Mouse (Mus musculus) layer of hippocampus, adult 9-11 months (tissue): ENCODE data around the gene Prlr.

Experiments used
- DNase-seq: peaks from one replicate; pipeline ENCODE4 v3.0.0; 2022

Gene Prlr

DNA sequence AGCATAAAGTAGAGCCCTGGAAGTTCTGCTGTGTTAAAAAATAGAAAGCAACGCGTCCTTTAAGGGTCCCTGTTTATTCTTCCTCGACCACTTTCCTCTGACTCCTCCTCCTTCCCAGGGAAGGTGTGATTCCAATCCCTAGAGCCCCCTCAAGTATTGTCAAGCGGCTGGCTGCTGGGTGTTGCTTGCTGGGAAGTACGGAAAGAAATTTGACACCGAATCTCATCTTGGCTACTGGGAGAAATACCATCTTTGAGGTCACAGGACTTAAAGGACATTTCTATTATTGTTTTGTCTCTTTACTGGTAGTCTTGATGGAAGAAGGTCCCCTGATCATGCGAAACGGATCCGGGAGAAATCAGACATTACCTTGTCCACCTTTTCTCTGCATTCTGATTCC lies at the start of gene Prlr:
Gene Prlr (plus strand): TSS at position 156 of the 400 bp plus-strand sequence.
- no peak for DNase-seq

DNA sequence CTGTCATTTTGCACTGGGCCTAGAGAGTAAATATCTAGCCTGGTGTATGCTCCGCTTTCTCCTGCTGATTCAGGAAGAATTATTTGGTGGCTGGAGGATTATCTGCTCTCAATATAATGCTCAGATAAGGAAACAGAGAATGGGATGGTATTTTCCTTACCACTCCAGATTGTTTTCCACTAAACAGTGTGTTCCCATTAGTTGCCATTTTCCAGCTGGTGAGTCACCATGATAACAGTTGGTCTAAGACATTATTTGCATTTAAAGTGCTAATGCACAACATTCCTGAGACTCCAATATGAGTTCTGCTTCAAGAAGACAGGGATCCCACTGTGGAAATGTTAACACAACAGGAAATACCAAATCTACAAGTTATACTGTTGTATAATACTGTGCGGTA lies 43.3 kb upstream of the Prlr start:
- DNase-seq, result peak; percentile 15

DNA sequence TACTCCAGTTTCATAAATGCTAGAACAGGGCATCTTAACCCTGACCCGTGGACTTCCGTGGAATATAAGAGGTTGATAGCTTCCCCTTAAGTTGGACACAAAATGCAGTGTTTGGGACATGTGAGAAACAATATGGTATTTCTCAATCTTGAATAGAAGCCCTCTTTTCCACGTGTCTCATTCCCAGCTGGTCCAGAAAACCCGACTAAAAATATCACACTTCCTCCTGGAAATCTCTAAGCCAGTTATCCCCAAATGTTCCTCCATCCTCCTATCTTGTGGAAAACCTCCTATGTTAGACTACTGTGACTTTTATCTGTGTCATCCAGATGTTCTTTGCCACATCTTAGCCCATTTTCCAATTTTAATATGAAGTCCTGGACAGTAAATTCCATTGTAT lies 42.1 kb upstream of the Prlr start:
- no peak for DNase-seq

DNA sequence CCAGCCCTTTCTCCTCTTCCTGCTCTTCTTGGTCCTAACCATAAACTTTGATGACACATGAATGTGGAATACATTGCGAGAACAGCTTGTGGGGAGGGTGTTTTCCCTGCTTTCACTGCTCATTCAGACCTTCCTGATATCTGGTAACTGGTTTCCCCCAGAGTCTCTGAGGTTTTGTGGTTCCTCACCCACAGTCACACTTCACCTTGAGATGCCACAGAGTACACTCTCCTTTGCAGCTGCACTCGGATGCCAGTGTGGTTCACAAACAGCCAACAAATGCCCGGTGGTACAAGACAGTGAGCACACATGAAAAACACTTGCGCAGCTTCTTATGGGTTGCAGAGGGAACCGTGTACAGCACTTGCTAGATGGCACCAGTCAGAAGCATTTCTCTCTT lies 32.5 kb upstream of the Prlr start:
- DNase-seq, result no peak

DNA sequence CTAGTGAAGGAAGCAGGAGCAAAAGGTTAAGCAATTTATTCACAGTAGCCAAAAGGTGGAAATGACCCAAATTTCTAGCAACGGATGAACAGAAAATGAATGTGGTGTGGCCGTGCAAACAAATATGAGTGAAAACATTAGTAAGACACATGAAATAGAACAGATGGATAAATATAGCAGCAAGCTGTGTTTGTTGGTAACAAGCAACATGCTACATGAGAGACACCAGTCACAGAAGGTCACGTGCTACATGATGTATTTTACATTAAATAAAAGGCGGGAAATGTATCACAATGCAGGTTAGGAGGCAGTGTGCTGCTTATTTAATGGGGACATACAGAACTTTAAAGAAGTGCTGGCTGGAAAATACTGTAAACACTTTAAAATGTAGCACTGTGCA lies 28.8 kb upstream of the Prlr start:
- no peak for DNase-seq

DNA sequence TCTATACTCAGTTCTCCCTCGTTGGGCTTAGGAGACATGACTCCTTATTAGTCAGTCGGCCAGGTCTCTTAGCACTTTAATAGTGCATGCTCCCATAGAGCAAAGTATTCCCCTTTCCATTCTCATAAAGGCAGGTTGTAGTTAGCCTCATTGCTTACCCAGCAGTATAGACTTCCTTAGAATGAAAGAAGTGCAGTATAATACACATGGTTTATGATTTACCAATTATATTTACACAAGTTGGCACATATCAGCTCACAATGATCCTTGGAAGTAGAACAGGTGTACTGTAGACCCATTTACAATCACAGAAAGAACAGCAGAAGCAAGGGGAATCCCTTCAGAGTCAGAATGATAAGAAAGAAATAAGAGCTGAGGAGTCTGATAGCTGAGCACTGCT lies 16.4 kb upstream of the Prlr start:
- no peak for DNase-seq

DNA sequence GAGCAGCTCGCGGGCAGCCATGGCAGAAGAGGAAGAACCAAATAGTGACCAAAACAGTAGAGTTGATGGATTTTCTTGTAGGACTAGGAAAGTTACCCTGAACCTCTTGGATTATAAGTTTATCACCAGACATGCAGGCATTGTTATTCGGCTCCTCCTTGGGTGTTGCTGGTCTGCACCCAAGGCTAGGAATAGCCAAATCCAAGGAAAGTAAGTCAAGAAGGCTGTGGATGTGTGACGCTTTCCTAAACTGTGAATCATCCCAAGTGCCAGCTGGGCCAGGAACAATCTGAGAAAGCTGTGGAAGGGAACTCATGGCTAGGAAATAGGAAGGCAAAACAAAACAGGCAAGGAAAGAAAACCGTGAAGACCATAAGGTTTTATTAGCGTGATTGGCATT lies 2.0 kb upstream of the Prlr start:
- DNase-seq, result no peak

DNA sequence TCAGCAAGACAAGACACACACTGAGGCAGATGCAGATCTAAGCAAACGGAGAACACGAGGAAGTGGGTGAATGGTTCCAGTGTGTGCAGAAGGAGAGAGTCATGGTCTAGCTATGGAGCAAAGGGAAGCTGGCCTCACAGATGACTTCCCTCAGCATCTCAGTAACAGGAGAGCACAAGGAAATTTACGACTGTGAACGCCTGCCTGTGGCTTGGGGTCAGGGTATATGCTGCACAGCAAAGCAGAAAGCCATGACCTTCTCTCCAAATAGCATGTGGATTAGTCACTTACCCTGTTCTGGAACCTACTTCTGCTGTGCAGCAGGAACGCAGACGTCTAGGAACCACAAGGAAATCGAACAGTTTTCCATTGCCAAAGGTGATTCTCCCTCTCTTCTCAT lies 1.4 kb upstream of the Prlr start:
- DNase-seq, result no peak

DNA sequence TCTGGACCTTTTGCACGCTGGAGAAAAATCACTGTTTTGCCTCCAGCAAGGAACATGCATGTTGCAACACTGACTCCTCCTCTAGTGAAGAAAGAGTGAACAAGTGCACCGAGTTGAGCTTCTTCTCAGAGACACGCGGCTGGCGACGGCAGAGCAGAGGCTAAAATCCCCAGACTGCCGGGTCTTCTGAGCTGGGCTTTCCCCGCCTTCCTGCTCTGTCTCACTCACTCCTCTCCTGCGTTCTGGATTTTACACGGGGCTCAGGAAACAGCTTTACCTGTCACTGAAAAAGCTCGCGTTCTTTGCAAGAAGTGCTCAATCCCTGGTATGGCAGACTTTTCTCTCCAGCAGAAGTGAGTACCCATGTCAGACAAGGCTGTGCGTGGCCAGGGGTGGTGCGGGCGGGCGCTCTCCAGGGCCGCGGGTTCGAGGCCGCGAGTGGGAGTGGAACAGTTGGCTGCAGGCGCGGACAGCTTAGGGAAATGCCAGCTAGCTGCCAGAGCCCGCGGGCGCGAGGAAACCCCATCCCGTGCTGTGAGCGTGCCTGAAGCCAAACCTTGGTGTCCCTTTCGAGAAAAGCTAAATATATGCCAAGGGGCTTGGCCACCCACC lies 587 bp downstream of the Prlr start:
- no peak for DNase-seq

DNA sequence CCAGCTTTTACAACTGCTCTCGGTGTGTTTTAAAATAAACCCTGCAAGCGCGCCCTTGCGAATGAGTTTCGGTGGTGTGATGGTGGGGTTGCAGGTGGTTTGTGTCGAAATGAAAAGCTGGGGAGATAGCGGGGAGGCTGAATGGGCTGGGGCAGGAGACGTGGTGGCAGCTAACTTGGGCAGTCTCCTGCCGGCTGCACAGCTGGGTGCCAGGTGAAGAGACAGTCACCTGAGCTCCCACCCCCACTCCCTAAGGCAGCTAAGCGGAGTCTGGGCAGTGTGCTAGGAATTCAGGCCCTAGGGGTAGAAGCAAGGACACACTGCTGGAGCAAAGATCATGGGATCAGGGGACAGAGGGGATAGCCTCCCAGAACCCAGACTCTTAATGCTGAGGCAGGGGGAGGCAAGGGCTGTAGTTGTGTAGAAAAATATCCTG lies 1.1 kb downstream of the Prlr start:
- no peak for DNase-seq

DNA sequence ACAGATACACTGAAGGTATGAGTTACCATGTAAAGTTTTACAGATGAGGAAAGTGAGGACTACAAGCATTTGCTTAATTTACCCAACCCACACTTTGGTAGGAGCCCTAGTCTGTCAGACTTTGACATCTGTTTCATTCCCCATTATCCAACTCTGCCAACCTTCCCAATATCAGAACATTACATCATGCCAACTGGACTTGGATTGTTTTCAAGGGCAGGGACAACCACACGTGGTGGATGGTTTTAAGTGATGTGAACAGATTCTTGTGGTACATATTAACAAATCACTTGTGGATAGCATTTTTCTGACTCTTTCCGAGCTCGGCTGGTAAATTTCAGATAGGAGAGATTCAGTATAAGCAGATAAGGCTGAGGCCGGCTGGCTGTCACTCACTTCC lies 3.7 kb downstream of the Prlr start:
- DNase-seq, result peak; percentile 45

DNA sequence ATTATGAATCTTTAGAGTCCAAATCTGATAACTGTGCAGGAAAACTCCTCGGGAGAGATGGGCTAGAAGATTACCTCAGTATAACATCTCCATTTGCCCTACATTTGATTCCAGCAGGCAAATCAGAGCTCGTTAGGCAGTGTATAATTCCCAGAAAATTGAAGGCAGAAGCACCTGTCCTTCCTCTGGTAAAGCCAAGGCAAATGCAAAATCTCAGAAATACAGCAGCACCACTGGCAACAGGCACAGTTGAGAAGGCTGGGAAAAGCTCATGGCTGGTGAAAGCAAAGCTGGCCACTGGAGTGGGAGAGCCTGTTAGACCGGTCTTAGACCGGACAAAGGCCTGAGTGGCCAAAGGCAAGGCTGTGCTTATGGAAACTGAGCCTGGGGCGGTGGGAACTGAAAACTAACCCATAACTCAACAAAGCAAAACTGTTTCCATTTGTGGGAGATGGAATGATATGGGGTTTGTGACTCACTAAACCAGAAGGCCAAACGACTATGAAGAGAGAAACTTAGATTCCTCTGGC lies 15.1 kb downstream of the Prlr start:
- DNase-seq, result no peak

DNA sequence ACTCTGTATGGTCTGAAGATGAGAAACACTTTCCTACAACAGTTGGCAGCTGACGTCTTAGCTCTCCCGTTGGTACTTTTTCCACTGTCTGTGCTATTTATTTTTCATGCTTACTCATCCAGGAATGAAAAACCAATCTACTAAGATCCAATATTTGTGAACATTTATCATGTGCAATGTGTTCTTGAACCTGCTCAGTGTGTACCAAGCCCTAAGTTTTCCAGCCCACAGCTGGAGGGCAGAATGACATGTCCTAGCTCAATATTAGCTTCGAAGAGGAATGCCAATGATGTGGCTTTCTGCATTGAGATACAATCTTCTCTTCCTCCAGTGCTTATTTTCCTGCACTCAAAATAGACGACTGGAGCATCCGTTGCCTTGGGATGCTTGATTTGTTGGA lies 24.0 kb downstream of the Prlr start:
- DNase-seq, result no peak

DNA sequence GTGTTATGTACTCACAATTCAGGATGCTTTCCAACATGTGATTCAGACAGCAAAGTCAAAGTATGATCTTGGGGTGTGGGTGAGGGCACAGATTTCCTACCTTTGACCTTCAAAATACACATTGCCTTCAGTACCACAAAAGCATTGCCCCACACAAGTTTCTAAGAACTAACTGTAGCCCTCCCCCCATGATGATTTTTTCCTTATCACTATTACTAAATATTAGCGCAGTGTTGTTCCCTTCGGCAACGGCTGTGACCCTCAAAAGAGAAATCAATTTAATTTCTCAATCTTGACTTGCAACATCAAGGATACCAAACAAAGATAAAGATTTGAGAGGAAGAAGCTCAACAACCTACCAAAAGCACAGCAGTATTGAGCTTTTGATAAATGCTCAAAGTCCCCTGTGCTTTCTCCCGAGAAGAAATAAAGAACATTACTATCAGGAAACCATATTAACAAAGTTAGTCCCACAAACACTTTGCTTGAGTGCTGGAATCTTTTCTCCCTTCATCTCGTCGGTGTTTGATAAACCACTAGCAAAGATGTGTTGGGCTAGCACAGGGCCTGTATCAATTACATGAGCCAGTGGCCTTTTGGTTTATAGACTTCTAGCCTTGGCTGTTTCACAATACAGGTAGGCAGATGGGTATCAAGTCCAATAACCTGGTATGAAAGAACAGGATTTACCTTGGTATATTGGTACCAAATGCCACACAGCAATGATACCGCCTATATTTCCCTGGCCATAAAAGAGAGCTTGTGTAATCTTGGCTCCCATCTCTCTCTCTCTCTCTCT lies 25.7 kb downstream of the Prlr start:
- no peak for DNase-seq

DNA sequence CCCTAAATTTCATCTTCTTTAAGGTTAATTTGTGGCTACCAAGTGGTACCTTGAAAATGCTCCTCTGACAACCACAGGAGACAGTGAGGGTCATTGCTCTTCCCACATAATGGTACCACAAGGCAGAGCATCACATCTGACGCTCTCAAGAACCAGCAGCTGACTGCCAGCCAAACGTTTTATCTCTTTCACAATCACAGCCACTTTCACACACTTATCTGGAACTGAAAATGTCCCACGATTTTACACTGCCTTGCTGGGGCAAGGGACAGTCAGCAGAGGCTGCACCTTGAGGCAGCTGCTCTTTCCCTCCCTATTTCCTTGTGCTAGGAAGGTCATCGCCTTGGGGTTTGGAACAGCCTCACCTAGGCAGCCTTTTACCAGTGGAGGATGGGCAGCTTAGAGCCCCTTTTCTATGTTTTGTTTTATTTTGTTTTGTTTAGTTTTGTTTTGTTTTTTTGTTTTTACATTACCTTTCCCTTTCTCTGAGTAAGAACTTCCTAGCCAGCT lies 33.3 kb downstream of the Prlr start:
- no peak for DNase-seq

DNA sequence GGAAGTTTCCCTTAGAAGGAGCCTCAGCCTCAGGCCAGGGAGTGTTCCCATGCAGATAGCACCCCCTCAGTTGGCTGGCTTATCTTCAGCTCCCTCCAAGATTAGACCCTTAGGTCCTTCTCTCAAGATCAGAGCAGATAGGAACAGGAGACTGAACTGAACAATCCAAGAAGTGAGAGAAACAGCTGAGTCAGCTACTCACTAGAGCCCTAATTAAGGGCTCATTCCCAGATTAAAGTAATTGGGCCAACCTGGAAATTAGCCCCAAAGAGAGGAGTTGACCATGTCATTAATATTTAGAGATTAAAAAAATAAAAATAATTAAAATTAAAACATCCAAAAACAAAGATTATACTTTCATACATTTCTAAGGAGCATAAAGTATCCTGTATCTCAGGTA lies 35.0 kb downstream of the Prlr start:
- no peak for DNase-seq

DNA sequence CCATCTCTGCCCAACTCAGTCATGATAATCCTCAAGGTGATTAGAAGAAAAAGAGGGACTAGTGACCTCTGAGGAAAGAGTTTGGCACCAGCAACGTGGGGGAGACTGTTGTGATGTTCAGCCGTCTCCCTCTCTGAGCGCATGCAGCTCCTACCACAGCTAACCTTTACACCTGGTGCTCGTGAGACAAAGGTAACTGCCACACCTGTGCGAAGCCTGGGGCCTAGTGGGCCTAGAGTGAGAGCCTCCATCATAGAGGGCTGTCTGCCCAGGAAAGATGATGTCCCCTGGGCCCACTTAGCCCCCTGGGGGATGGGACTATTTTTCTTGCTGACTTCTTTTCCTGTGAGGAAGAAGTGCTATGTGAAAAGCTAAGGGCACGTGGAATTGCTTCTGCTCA lies 36.2 kb downstream of the Prlr start:
- DNase-seq, result no peak

DNA sequence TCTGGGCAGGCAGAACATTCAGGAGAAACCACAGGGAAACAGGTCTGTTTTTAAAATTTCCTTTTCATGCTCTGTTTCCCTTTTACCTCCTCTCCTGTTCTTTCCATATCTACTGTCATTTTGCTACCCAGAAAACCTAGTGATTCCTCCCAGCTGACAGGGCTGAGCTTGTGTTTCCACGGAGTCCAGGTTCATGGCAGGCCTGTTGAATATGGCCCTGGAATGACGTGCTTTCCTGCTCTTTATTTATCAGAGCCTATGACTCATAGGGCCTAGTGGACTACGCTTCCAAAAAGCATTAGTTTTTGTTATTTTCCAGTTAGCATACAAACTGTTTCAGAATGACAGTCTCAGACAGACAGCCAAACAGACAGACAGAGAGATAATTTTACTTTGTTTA lies 36.7 kb downstream of the Prlr start:
- DNase-seq, result no peak

DNA sequence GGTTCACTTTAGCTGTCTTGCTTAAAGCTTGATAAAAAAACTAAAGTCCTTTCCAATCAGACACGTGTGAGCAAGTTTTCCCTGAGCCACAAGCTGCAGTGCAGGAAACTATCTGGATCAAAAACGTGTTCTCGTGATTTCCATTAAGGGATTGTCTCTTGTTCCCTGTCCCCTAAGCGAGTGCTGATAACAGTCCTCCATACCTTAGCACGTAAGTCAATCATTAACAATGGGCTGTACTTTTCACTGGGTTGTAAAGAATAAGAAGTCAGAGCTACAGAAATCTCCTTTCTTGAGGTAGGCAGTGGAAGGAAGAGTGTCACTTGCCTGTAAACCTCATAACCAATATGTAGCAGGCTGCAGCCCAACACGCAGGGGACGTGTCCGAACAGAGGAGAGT lies 38.7 kb downstream of the Prlr start:
- DNase-seq, result no peak

DNA sequence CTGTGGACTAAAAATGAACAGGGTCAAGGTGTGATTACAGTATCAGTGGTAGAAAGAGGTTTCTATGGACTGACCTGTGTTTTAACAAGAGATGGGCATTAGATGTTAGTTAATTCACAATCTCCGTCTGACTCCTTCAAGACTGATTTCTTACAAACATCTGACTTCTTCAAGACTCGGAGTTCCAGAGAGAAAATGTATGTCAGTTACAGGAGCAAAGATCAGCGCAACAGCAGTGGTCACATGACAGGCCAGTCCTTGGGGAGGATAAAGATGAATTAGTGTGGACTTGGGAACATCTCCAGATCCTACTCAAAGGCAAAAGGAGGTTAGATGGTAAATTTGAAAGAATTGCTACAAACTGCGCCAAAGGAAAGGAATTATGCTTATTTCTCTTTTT lies 39.2 kb downstream of the Prlr start:
- DNase-seq, result no peak

DNA sequence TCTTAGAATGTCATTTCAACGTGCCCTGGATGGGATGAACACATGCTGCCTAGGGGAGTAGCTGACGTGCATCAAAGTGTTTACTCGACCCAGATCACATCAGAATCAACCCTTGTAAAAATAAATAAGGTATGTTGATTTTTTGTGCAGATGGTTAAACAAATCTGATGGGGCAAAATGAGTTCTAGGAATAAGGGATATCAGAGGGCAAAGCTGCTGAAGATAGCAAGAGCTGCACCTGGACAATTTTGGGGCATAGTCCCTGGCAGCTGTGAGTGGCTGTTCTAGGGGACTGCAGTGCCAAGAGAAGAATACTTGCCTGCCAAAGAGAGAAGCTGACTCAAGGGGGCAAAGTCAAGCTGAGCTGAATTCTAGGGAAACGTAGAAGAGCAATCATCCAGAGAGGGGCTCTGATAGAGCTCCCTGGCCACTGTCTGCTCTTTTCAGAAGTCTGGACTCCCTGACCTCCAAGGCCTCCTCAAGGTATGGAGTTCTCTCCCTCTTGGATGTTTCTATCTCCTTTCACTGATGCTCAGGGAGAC lies 46.6 kb downstream of the Prlr start:
- no peak for DNase-seq

DNA sequence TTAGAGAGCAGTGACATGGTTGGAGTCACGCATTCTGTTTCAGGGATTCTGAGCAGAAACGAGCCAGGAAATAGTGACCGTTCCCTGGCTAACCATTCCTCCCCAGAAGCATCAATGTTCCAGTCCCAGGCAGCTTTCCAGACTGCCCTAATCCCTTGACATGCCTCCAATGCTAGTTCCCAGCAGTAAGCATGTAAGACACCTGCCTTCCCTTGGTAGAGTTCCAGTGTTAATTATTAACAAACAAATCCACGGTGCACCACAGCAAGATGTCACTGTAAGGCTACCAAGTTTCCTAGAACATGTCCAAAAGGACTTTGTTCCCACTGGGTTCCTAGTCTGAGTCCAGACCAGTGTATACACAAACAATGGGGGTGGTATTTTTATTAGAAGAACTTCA lies 48.7 kb downstream of the Prlr start:
- DNase-seq, result no peak

DNA sequence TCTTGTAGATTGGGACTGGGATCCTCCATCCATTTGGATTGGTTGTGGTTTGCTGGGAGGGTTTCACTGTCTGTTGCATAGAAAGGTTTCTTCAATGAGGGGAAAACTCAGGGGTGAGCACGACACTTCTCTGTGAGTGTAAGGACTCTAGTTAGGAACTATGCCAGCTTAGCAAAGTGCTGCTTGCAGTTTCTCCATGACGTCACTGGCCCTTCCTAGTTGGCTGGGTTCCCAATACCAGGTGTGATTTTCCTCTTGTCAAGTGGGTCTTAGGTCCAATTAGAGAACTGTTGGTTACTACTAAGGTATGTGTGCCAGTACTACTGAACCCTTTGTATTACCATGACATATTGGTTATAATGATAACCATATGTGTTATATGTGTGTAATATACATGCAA lies 51.6 kb downstream of the Prlr start:
- no peak for DNase-seq

DNA sequence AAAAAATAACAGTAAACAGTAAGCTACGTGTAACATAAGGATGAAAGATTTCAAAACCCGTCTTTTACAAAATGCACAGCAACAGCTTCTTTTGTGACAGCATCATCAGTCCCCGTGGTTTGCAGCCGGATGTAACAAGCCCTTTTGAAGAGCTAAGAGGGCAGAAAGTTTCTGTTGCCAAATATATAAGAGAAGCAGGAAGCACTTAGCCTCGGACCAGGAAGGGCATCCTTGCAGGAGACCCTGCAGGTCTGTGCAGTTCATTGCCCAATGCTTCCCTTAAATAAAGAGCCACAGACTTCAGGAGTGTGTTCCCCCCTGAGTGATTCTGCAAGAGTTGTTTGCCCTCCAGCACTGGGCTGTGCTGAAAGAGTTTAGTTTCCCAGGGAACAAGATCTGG lies 58.9 kb downstream of the Prlr start:
- no peak for DNase-seq
